Mouse (Mus musculus) neural tube, embryonic 15.5 days (tissue): ENCODE results near the gene Olfr655. TPM values are rescaled to one million over a fixed set of nuclear protein-coding genes. Genes with fewer than 3 reads are reported as not detected.

Source experiments
- ATAC-seq: fragments of 200-750 bp; cut with Nextera tagmentation; 2 replicates; pipeline ENCODE4 v1.8.0; 2017; ENCODE audit warnings: mild to moderate bottlenecking, moderate TSS enrichment, moderate library complexity; ENCODE audit not compliant: low FRiP score
- H3K27ac ChIP-seq: fragments of 300-500 bp; sonication (generic); replicated peaks from 2 replicates; pipeline ENCODE4 v1.5.1; 2015; ENCODE audit warnings: mild to moderate bottlenecking, inconsistent platforms
- H3K27me3 ChIP-seq: fragments of 300-500 bp; sonication (generic); replicated peaks from 2 replicates; pipeline ENCODE4 v1.6.1; 2015; ENCODE audit warnings: inconsistent platforms
- H3K36me3 ChIP-seq: fragments of 300-500 bp; sonication (generic); 2 replicates; pipeline ENCODE4 v1.6.1; 2015; ENCODE audit warnings: inconsistent platforms
- H3K4me1 ChIP-seq: fragments of 300-500 bp; sonication (generic); 2 replicates; pipeline ENCODE4 v1.6.1; 2015; ENCODE audit warnings: inconsistent platforms
- H3K4me2 ChIP-seq: fragments of 300-500 bp; sonication (generic); 2 replicates; pipeline ENCODE4 v1.6.1; 2015; ENCODE audit warnings: inconsistent platforms, mild to moderate bottlenecking, moderate library complexity
- H3K4me3 ChIP-seq: fragments of 300-500 bp; sonication (generic); replicated peaks from 2 replicates; pipeline ENCODE4 v1.5.1; 2015; ENCODE audit warnings: mild to moderate bottlenecking, inconsistent platforms
- H3K9ac ChIP-seq: fragments of 300-500 bp; sonication (generic); replicated peaks from 2 replicates; pipeline ENCODE4 v1.6.1; 2015; ENCODE audit warnings: mild to moderate bottlenecking, inconsistent platforms
- H3K9me3 ChIP-seq: fragments of 300-500 bp; sonication (generic); replicated peaks from 2 replicates; pipeline ENCODE4 v1.6.1; 2016; ENCODE audit warnings: inconsistent platforms
- WGBS: fragments of 180-500 bp; shearing (Covaris S2); methylation state at CpG from one replicate; pipeline ENCODE4 v1.1.7; 2015; ENCODE audit warnings: mixed read lengths; 5-methylcytosine and 5-hydroxymethylcytosine counted together
- polyA plus RNA-seq: library from polyadenylated mRNA; unstranded; fragments of >200 nt; fragmentation: Nextera tagmentation; extraction: Ambion mirVana; gene quantifications from 2 replicates; pipeline ENCODE4 v1.2.1, GENCODE M21; 2015

Gene Olfr655
- not detected in 2 replicates for polyA plus RNA-seq

DNA sequence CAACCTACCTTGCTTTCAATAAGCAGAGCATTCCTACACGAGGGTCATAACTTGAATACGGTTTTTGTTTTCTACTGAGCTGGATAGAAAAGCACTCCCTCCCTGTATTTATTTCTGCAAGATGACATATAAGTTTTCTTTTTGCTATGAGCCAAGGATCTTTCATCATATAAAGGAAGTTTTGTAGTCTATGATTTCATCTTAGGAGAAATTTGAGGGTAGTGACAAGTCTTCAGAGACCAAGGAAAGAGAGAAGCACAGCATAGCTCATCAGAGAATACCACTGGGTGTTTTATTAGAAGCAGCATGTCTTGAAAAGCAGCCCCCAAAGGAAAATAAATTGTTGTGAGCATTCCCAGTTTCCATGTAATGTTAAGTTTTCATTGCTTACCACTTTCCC lies at the start of gene Olfr655:
Gene Olfr655 (minus strand): TSS at position 101 of the 400 bp plus-strand sequence.
- Histone ChIP-seq H3K27ac (no peak within 1 kb of the TSS), H3K4me3 (no peak within 1 kb of the TSS), H3K36me3 (no peaks in the 10 kb centered on the region), H3K9ac (no peak within 1 kb of the TSS), H3K27me3 (no peaks in the 10 kb centered on the region), H3K9me3 (no peaks in the 10 kb centered on the region), H3K4me2 (no peak within 1 kb of the TSS), H3K4me1 (no peaks in the 10 kb centered on the region)
- no peak for ATAC-seq
- 88% methylated on average over 2 of the region's 2 CpGs for WGBS

DNA sequence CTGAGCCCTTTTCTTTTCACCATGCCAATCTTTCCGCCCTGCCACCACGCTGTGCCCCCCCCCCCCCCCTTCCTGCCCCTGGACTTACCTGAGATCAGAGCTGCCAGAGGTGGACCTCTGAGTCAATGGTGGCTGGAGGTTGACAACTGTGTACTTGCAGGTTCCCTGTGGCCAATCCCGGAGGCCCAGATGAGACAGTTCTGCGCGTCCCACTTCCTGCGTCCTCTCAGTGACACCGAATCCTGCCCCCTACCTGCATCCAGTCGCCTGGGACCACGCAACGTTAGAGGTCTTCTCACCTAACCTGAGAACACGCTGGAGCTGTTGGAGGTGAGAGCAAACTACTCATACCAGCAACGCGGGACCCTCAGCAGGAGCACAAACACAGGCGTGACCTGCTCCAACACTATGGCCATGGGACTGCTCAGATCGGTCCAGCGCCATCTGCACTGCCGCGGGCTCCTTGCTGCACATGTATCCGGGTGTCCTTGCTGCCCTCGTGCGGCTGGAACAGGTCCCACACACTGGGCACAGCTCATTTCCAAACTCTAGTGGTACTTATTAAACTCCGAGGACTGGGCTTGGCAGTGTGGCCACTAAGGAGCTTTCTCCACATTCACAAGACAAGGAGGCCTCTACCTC lies 45.4 kb upstream of the Olfr655 start, which contains the start of gene Olfr658:
Gene Olfr658 (minus strand): TSS at position 465 of the 642 bp plus-strand sequence.
- Histone ChIP-seq H3K27ac (no peak within 1 kb of the TSS), H3K9me3 (no peaks in the 10 kb centered on the region), H3K27me3 (no peaks in the 10 kb centered on the region), H3K36me3 (no peaks in the 10 kb centered on the region), H3K9ac (no peak within 1 kb of the TSS), H3K4me1 (no peaks in the 10 kb centered on the region), H3K4me3 (peak within 1 kb of the TSS; percentile 31), H3K4me2 (peak within 1 kb of the TSS; percentile 55)
- peak; percentile 90 for ATAC-seq
- 23% methylated on average over 20 of the region's 22 CpGs for WGBS

DNA sequence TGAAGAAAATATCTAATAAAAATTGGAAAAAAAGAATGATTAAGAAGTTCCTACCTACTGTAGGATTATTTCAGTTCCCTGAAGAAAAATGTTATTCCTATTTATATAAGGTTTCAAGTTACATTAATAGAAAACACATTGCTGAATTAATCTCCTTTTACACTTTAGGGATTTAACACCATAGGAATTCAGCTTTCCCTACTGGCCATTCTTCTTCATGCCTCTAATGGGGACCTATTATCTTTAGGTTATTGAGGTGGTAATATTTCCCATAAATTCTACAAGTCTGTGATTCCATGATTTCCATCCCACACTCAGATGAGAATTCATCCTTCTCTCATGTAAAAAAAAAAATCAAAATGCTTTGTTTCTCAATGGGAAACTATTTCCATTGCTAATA lies 22.9 kb upstream of the Olfr655 start, which contains the start of gene Olfr657:
Gene Olfr657 (plus strand): TSS at position 301 of the 400 bp plus-strand sequence.
- no peak within 1 kb of the TSS for H3K4me3 ChIP-seq
- H3K4me1 ChIP-seq: no peaks in the 10 kb centered on the region
- no peak within 1 kb of the TSS for H3K9ac ChIP-seq
- no peak within 1 kb of the TSS for H3K27ac ChIP-seq
- H3K9me3 ChIP-seq: no peaks in the 10 kb centered on the region
- H3K4me2 ChIP-seq: no peak within 1 kb of the TSS
- no peak for ATAC-seq
- H3K27me3 ChIP-seq: no peaks in the 10 kb centered on the region
- H3K36me3 ChIP-seq: no peaks in the 10 kb centered on the region

DNA sequence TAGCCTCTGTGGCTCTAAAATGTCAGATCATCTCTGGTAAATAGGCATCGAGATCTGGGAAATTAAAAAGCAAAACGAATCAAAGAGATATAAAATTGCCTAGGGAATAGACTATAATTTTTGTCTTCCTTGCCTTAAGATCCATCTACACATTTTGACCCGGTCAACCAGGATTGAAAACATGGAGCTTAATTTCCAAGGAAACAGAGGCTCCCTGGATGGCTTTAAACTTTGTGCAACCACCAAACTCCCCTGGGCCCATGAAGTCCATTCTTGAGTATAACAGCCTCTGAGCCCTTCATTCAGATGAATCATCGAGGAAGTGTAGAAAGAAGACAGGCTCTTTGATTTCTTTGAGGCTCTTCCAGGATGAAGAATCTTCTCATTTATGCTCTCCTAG lies 12.1 kb upstream of the Olfr655 start, which contains the start of gene Olfr656:
Gene Olfr656 (plus strand): TSS at position 301 of the 400 bp plus-strand sequence.
- ATAC-seq: no peak
- Histone ChIP-seq H3K27me3 (no peaks in the 10 kb centered on the region), H3K4me1 (no peaks in the 10 kb centered on the region), H3K9me3 (no peaks in the 10 kb centered on the region), H3K4me2 (no peak within 1 kb of the TSS), H3K9ac (no peak within 1 kb of the TSS), H3K27ac (no peak within 1 kb of the TSS), H3K4me3 (no peak within 1 kb of the TSS), H3K36me3 (no peaks in the 10 kb centered on the region)
- 81% methylated on average over 4 of the region's 4 CpGs for WGBS

DNA sequence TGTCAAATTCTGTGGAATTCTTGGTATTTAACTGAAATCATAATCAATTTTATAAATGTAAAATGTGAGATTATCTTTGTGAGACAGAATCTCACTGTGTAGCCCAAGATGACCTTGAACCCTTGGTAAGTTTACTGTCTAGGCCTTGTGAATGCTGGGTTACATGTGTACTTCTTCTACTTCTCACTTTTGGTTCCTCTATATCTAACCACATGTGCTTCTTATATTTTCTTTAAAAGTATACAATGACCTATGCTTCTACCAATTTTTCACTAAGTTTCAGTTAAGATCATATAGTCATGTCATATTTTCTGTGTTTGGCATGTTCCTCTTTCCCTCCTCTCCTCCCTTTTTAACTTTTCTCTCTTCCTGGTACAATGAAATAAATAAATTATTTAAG lies 3.1 kb upstream of the Olfr655 start:
- no peak overlapping the region for H3K9ac ChIP-seq
- ATAC-seq: no peak
- H3K4me3 ChIP-seq: no peak overlapping the region
- H3K36me3 ChIP-seq: no peaks in the 10 kb centered on the region
- no peaks in the 10 kb centered on the region for H3K4me1 ChIP-seq
- H3K27me3 ChIP-seq: no peaks in the 10 kb centered on the region
- no peaks in the 10 kb centered on the region for H3K9me3 ChIP-seq
- no peak overlapping the region for H3K4me2 ChIP-seq
- no peak overlapping the region for H3K27ac ChIP-seq

DNA sequence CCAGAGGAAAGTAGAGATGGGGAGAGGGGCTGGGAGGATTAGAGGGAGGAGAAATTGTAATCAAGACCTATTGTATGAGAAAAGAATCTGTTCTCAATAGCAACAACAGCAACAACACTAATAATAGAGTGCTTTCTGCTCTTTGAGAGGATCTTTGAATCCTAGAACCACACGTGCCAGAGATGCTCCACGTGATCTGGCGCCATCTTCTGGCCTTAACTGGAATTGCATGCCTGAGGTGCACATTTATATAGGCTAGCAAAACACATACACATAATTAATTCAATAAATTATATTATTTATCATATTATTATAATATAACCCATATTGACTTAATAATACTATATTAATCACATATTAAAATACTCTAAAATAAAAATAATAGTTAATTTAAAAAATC lies 1.6 kb upstream of the Olfr655 start:
- Histone ChIP-seq H3K4me2 (no peak overlapping the region), H3K9me3 (no peaks in the 10 kb centered on the region), H3K27ac (no peak overlapping the region), H3K9ac (no peak overlapping the region), H3K27me3 (no peaks in the 10 kb centered on the region), H3K4me3 (no peak overlapping the region), H3K4me1 (no peaks in the 10 kb centered on the region), H3K36me3 (no peaks in the 10 kb centered on the region)
- ATAC-seq: no peak
- WGBS: 7% methylated on average over 3 of the region's 3 CpGs

DNA sequence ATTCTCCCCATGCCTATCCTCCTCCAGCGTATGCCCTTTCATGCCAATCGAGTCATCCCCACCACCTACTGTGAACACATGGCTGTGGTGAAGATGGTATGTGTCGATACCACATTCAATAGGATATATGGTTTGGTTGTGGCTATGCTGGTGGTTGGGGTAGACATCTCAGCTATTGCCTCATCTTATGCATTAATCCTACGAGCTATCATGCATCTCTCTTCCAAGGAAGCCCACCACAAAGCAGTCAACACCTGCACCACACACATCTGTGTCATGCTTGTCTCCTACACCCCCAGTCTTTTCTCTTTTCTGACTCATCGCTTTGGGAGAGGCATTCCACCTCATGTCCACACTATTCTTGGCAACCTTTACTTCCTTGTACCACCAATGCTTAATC lies 13.3 kb downstream of the Olfr655 start:
- H3K4me2 ChIP-seq: no peak overlapping the region
- H3K4me1 ChIP-seq: no peaks in the 10 kb centered on the region
- H3K36me3 ChIP-seq: no peaks in the 10 kb centered on the region
- ATAC-seq: no peak
- no peak overlapping the region for H3K9ac ChIP-seq
- no peaks in the 10 kb centered on the region for H3K27me3 ChIP-seq
- H3K4me3 ChIP-seq: no peak overlapping the region
- no peaks in the 10 kb centered on the region for H3K9me3 ChIP-seq
- 85% methylated on average over 5 of the region's 5 CpGs for WGBS
- no peak overlapping the region for H3K27ac ChIP-seq

DNA sequence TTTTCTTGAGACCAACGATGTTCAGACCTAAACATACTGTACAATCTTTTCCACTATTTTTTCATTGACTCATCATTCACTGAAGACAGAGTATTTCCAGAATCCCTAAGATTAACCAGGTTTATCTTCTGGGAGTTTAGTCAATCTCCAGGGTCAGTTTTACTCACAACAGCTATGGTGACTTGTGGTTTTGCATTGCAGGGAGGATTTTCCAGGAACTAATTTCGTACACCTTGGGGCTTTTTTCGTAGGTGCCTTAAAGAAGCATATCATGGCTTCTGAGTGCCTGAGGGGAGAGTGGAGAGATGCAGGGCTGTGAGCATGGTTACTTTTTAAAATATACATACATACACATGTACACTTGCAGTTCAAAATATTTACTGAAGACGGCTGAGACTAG lies 14.9 kb downstream of the Olfr655 start, which contains the start of gene Olfr654:
Gene Olfr654 (plus strand): TSS at position 301 of the 400 bp plus-strand sequence.
- Histone ChIP-seq H3K4me3 (no peak within 1 kb of the TSS), H3K9me3 (no peaks in the 10 kb centered on the region), H3K36me3 (no peaks in the 10 kb centered on the region), H3K4me1 (no peaks in the 10 kb centered on the region), H3K27ac (no peak within 1 kb of the TSS), H3K27me3 (no peaks in the 10 kb centered on the region), H3K9ac (no peak within 1 kb of the TSS), H3K4me2 (no peak within 1 kb of the TSS)
- WGBS: 92% methylated on average over 4 of the region's 4 CpGs
- no peak for ATAC-seq

DNA sequence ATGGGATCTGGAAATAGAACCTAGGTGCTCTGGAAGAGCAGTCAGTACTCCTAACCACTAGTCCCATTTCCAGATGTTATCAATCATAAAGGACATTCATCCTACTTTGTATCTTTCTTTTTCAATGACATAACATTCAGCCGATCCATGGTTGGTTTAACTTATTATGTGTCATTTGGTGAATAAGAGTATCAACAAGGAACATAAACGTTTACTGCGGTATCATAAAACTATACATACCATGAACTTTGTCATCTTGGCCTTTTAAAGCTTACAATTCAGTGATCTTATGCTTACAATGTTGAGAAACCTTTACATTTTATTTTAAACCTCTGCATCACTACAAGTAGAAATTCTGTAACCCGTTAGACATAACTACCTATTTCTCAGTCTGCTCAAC lies 20.1 kb downstream of the Olfr655 start:
- WGBS: 89% methylated on average over 4 of the region's 4 CpGs
- Histone ChIP-seq H3K4me3 (no peak overlapping the region), H3K9me3 (no peaks in the 10 kb centered on the region), H3K4me1 (no peaks in the 10 kb centered on the region), H3K9ac (no peak overlapping the region), H3K27me3 (no peaks in the 10 kb centered on the region), H3K36me3 (no peaks in the 10 kb centered on the region), H3K4me2 (no peak overlapping the region), H3K27ac (no peak overlapping the region)
- ATAC-seq: no peak

DNA sequence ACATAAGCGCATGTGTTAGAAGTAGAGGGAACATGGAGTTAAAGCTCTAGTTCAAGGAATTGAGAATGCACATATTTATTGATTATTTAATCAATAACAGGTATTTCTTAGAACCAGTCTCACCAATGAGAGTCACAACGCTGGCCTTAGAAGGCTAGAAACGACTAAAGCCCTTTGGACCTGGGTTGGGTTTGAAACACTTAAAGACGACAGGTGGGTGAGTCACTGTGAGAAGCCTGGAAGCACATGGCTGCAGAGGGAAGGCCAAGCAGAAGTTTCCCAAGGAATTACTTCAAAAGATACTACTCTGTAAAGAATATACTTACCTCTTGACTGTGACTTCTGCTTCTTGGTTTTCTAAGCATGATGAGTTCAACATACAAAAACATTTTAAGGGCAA lies 20.7 kb downstream of the Olfr655 start:
- WGBS: 93% methylated on average over 4 of the region's 4 CpGs
- no peak for ATAC-seq
- Histone ChIP-seq H3K9me3 (no peaks in the 10 kb centered on the region), H3K27ac (no peak overlapping the region), H3K4me1 (no peaks in the 10 kb centered on the region), H3K4me3 (no peak overlapping the region), H3K36me3 (no peaks in the 10 kb centered on the region), H3K27me3 (no peaks in the 10 kb centered on the region), H3K9ac (no peak overlapping the region), H3K4me2 (no peak overlapping the region)

DNA sequence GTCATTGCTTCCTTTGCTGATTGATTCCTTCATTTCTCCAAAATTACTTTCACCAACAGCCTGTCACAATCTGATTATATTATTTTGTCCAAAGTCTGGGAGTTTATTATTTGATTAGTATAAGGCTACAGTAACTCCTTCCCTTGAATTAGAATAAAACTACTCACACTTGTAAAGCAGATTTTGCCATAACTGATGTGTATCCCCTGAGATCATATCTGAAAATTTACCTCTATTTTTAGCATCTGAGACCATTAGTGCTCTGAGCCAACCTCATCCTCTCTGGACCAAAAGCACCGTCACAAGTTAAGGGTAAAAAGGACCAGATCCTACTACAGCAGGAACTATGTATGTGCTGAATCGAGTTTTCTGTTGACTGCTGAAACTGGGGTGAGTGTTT lies 24.6 kb downstream of the Olfr655 start, which contains the start of gene Olfr653:
Gene Olfr653 (plus strand): TSS at position 301 of the 400 bp plus-strand sequence.
- H3K9ac ChIP-seq: no peak within 1 kb of the TSS
- no peak within 1 kb of the TSS for H3K27ac ChIP-seq
- H3K36me3 ChIP-seq: no peaks in the 10 kb centered on the region
- no peak within 1 kb of the TSS for H3K4me3 ChIP-seq
- H3K4me2 ChIP-seq: no peak within 1 kb of the TSS
- no peaks in the 10 kb centered on the region for H3K9me3 ChIP-seq
- ATAC-seq: no peak
- no peaks in the 10 kb centered on the region for H3K27me3 ChIP-seq
- no peaks in the 10 kb centered on the region for H3K4me1 ChIP-seq
- WGBS: 83% methylated on average over 2 of the region's 2 CpGs

DNA sequence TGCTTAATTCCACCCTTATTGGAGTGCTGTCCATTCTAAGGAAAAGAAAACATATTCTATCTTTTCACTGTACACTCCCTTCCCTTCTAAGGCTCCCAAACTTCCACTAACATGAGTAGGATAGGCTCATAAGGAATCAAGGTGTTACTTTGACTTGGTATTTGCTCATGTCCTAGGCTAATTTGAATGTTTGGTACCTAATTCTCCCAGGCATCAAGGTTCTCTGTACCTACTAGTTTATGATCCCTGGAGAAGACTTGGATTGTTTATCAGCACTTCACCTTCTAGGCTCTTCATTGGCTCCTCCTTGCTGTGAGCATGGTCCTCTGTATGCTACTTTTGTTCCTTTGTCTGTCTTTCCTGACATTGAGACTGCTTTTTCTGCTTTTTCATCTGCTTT lies 41.0 kb downstream of the Olfr655 start, which contains the start of gene Olfr652:
Gene Olfr652 (plus strand): TSS at position 301 of the 400 bp plus-strand sequence.
- Histone ChIP-seq H3K36me3 (no peaks in the 10 kb centered on the region), H3K27me3 (no peaks in the 10 kb centered on the region), H3K4me2 (no peak within 1 kb of the TSS), H3K4me1 (no peaks in the 10 kb centered on the region), H3K9me3 (no peaks in the 10 kb centered on the region), H3K4me3 (no peak within 1 kb of the TSS), H3K9ac (no peak within 1 kb of the TSS), H3K27ac (no peak within 1 kb of the TSS)
- no peak for ATAC-seq
